Mouse (Mus musculus): ENCODE data around the gene Dnajb11.

Dnajb11 gene

GRCm38 (mm10) chr16:22881487-22881886 is 23.8 kb downstream of the Dnajb11 start:
- DNase-seq (ENCODE audit: low read depth, low spot score): no peak

- DNase-seq (ENCODE audit: low read depth, low spot score): no peak
Observed at GRCm38 (mm10) chr16:22883441-22883840, 25.8 kb downstream of the Dnajb11 start.

GRCm38 (mm10) chr16:22885356-22885755 is 27.7 kb downstream of the Dnajb11 start:
- no peak for DNase-seq (ENCODE audit: low read depth, low spot score)

- DNase-seq (ENCODE audit: low read depth, low spot score): no peak
Observed at GRCm38 (mm10) chr16:22886726-22887125, 29.1 kb downstream of the Dnajb11 start.

- no peak for DNase-seq (ENCODE audit: low read depth, low spot score)
Observed at GRCm38 (mm10) chr16:22888835-22889234, 31.2 kb downstream of the Dnajb11 start.

- DNase-seq (ENCODE audit: low read depth, low spot score): no peak
Observed at GRCm38 (mm10) chr16:22889716-22890115, 32.1 kb downstream of the Dnajb11 start.

- DNase-seq (ENCODE audit: low read depth, low spot score): no peak
Observed at GRCm38 (mm10) chr16:22890683-22891510, 33.3 kb downstream of the Dnajb11 start, which contains the start of gene Ahsg. Ahsg (plus strand) TSS chr16:22891277.

- no peak for DNase-seq (ENCODE audit: low read depth, low spot score)
Observed at GRCm38 (mm10) chr16:22891733-22892154, 34.1 kb downstream of the Dnajb11 start.

- DNase-seq (ENCODE audit: low read depth, low spot score): no peak
Observed at GRCm38 (mm10) chr16:22894095-22894494, 36.5 kb downstream of the Dnajb11 start.

GRCm38 (mm10) chr16:22896618-22897017 is 39.0 kb downstream of the Dnajb11 start:
- DNase-seq (ENCODE audit: low read depth, low spot score): no peak

- no peak for DNase-seq (ENCODE audit: low read depth, low spot score)
Observed at GRCm38 (mm10) chr16:22899346-22899745, 41.7 kb downstream of the Dnajb11 start.

- no peak for DNase-seq (ENCODE audit: low read depth, low spot score)
Observed at GRCm38 (mm10) chr16:22899866-22900570, 42.4 kb downstream of the Dnajb11 start.

GRCm38 (mm10) chr16:22901326-22901725 is 43.7 kb downstream of the Dnajb11 start:
- DNase-seq (ENCODE audit: low read depth, low spot score): no peak

- DNase-seq (ENCODE audit: low read depth, low spot score): no peak
Observed at GRCm38 (mm10) chr16:22909290-22909689, 51.6 kb downstream of the Dnajb11 start.

GRCm38 (mm10) chr16:22911986-22912385 is 54.3 kb downstream of the Dnajb11 start:
- DNase-seq (ENCODE audit: low read depth, low spot score): no peak

GRCm38 (mm10) chr16:22912886-22913285 is 55.2 kb downstream of the Dnajb11 start:
- no peak for DNase-seq (ENCODE audit: low read depth, low spot score)

GRCm38 (mm10) chr16:22914276-22914675 is 56.6 kb downstream of the Dnajb11 start:
- no peak for DNase-seq (ENCODE audit: low read depth, low spot score)

GRCm38 (mm10) chr16:22918034-22918433 is 60.4 kb downstream of the Dnajb11 start, which contains the start of gene Fetub:
Fetub (plus strand) TSS chr16:22918334.
- DNase-seq (ENCODE audit: low read depth, low spot score): no peak

GRCm38 (mm10) chr16:22918664-22919312 is 61.1 kb downstream of the Dnajb11 start:
- DNase-seq (ENCODE audit: low read depth, low spot score): no peak

- no peak for DNase-seq (ENCODE audit: low read depth, low spot score)
Observed at GRCm38 (mm10) chr16:22919971-22920854, 62.6 kb downstream of the Dnajb11 start.

- no peak for DNase-seq (ENCODE audit: low read depth, low spot score)
Observed at GRCm38 (mm10) chr16:22921761-22922160, 64.1 kb downstream of the Dnajb11 start.

All from mesoderm, embryonic 11.5 days (tissue).